Mouse (Mus musculus) heart, adult 2 months (tissue): ENCODE measurements at regions not wholly inside any gene's neighbourhood (a gene's known extent, or its start where the extent isn't known, plus 50 kb on each side); places are given as distances from the start of the nearest gene placed in this dataset.

Experiments
- DNase-seq, 2 experiments: peaks; one replicate each; pipeline ENCODE4 v3.0.0; 2021
- H3K27ac ChIP-seq: fragments of 200-600 bp; 2 replicates; pipeline ENCODE4 v1.8.1; 2022
- H3K27me3 ChIP-seq: fragments of 200-500 bp; 2 replicates; pipeline ENCODE4 v1.6.1; 2012; ENCODE audit warnings: mild to moderate bottlenecking, low read length, inconsistent platforms, mixed read lengths; ENCODE audit not compliant: control insufficient read depth, insufficient read depth
- H3K36me3 ChIP-seq: fragments of 200-500 bp; 2 replicates; pipeline ENCODE4 v1.6.1; 2012; ENCODE audit warnings: low read length, inconsistent platforms; ENCODE audit not compliant: control insufficient read depth, insufficient read depth
- H3K4me1 ChIP-seq: fragments of 200-500 bp; 2 replicates; pipeline ENCODE4 v1.6.1; 2011; ENCODE audit warnings: low read length; ENCODE audit not compliant: control insufficient read depth, insufficient read depth
- H3K4me3 ChIP-seq: fragments of 200-600 bp; 2 replicates; pipeline ENCODE4 v1.8.1; 2022
- H3K79me2 ChIP-seq: fragments of 200-500 bp; replicated peaks from 2 replicates; pipeline ENCODE4 v1.6.1; 2012; ENCODE audit warnings: mild to moderate bottlenecking, inconsistent platforms, low read length, moderate library complexity, mixed read lengths; ENCODE audit not compliant: control insufficient read depth, insufficient read depth
- H3K9ac ChIP-seq: fragments of 200-500 bp; 2 replicates; pipeline ENCODE4 v1.6.1; 2012; ENCODE audit warnings: low read depth, mild to moderate bottlenecking, control low read depth, inconsistent platforms, low read length, mixed read lengths
- CTCF ChIP-seq: fragments of 200-600 bp; IDR thresholded peaks from 2 replicates; pipeline ENCODE4 v1.8.1; 2022; ENCODE audit warnings: antibody characterized with exemption, mild to moderate bottlenecking, moderate library complexity
- EP300 ChIP-seq: fragments of 200-500 bp; IDR thresholded peaks from 2 replicates; pipeline ENCODE4 v1.6.1; 2011; ENCODE audit warnings: low read depth, low read length, control low read depth; ENCODE audit not compliant: insufficient read depth
- POLR2A ChIP-seq: fragments of 200-500 bp; IDR thresholded peaks from 2 replicates; pipeline ENCODE4 v1.6.1; 2011; ENCODE audit warnings: mild to moderate bottlenecking, low read depth, low read length, control low read depth; ENCODE audit not compliant: insufficient read depth
- WGBS: fragments of 180-500 bp; shearing (Covaris S2); methylation state at CpG from one replicate; pipeline ENCODE4 v1.1.7; 2018; 5-methylcytosine and 5-hydroxymethylcytosine counted together
- intact Hi-C: fragments of 180-260 bp; cut with DNase I; formaldehyde crosslinking; loops from one replicate; pipeline ENCODE4 v1.15.1; 2025

GRCm38 (mm10) chr13:52108349-52108921 lies 262.0 kb downstream of the Gadd45g start:
- TF ChIP-seq POLR2A (no peak), EP300 (no peak), CTCF (no peak)
- no peak for DNase-seq
- Histone ChIP-seq H3K27ac (no peak overlapping the region), H3K4me3 (no peak overlapping the region), H3K79me2 (no peaks in the 10 kb centered on the region), H3K9ac (no peak overlapping the region), H3K36me3 (no peaks in the 10 kb centered on the region), H3K27me3 (no peaks in the 10 kb centered on the region), H3K4me1 (no peaks in the 10 kb centered on the region)
- WGBS = 88% methylated on average over 8 of the region's 8 CpGs
- intact Hi-C loops = no loop called here

GRCm38 (mm10) chr13:52109039-52109759 lies 262.7 kb downstream of the Gadd45g start:
- Histone ChIP-seq H3K27ac (no peak overlapping the region), H3K36me3 (no peaks in the 10 kb centered on the region), H3K9ac (no peak overlapping the region), H3K79me2 (no peaks in the 10 kb centered on the region), H3K4me1 (no peaks in the 10 kb centered on the region), H3K4me3 (no peak overlapping the region), H3K27me3 (no peaks in the 10 kb centered on the region)
- no peak for DNase-seq
- 76% methylated on average over 17 of the region's 17 CpGs for WGBS
- intact Hi-C loops = no loop called here
- TF ChIP-seq POLR2A = no peak
- no peak for TF ChIP-seq CTCF
- no peak for TF ChIP-seq EP300

GRCm38 (mm10) chr13:52110750-52111149 lies 264.3 kb downstream of the Gadd45g start:
- Histone ChIP-seq H3K79me2 (no peaks in the 10 kb centered on the region), H3K4me3 (no peak overlapping the region), H3K9ac (no peak overlapping the region), H3K27me3 (no peaks in the 10 kb centered on the region), H3K4me1 (no peaks in the 10 kb centered on the region), H3K36me3 (no peaks in the 10 kb centered on the region), H3K27ac (no peak overlapping the region)
- WGBS = 28% methylated on average over 9 of the region's 9 CpGs
- no peak for DNase-seq
- intact Hi-C loops = loop anchor here (10.0 kb wide), 1 partner anchor 94 kb away; no protein-coding TSS in a partner anchor
- TF ChIP-seq EP300 (no peak), CTCF (no peak), POLR2A (no peak)

- Histone ChIP-seq H3K79me2 (no peaks in the 10 kb centered on the region), H3K27ac (no peak overlapping the region), H3K4me3 (no peak overlapping the region), H3K27me3 (no peaks in the 10 kb centered on the region), H3K36me3 (no peaks in the 10 kb centered on the region), H3K4me1 (no peaks in the 10 kb centered on the region), H3K9ac (no peak overlapping the region)
- TF ChIP-seq CTCF (no peak), POLR2A (no peak), EP300 (no peak)
- WGBS = 66% methylated on average over 8 of the region's 8 CpGs
- intact Hi-C loops = loop anchor here (10.0 kb wide), 1 partner anchor 91 kb away; no protein-coding TSS in a partner anchor
- DNase-seq = no peak
Observed at GRCm38 (mm10) chr13:52113549-52113948, 267.1 kb downstream of the Gadd45g start.

GRCm38 (mm10) chr13:52114431-52114830 lies 268.0 kb downstream of the Gadd45g start:
- H3K9ac ChIP-seq = no peak overlapping the region
- no peaks in the 10 kb centered on the region for H3K79me2 ChIP-seq
- H3K4me3 ChIP-seq = no peak overlapping the region
- no peaks in the 10 kb centered on the region for H3K36me3 ChIP-seq
- DNase-seq = no peak
- H3K4me1 ChIP-seq = no peaks in the 10 kb centered on the region
- H3K27me3 ChIP-seq = no peaks in the 10 kb centered on the region
- 83% methylated on average over 7 of the region's 7 CpGs for WGBS
- no peak overlapping the region for H3K27ac ChIP-seq
- intact Hi-C loops = loop anchor here (10.0 kb wide), 1 partner anchor 90 kb away; no protein-coding TSS in a partner anchor
- TF ChIP-seq EP300 = no peak
- TF ChIP-seq POLR2A = no peak
- no peak for TF ChIP-seq CTCF

GRCm38 (mm10) chr13:52114962-52115361 lies 268.5 kb downstream of the Gadd45g start:
- H3K9ac ChIP-seq = no peak overlapping the region
- 76% methylated on average over 6 of the region's 6 CpGs for WGBS
- H3K4me3 ChIP-seq = no peak overlapping the region
- no peak overlapping the region for H3K27ac ChIP-seq
- no peak for TF ChIP-seq POLR2A
- no peak for TF ChIP-seq CTCF
- TF ChIP-seq EP300 = no peak
- no peaks in the 10 kb centered on the region for H3K4me1 ChIP-seq
- no peak for DNase-seq
- H3K27me3 ChIP-seq = no peaks in the 10 kb centered on the region
- no peaks in the 10 kb centered on the region for H3K79me2 ChIP-seq
- H3K36me3 ChIP-seq = no peaks in the 10 kb centered on the region
- intact Hi-C loops = loop anchor here (10.0 kb wide), 1 partner anchor 90 kb away; no protein-coding TSS in a partner anchor
